Mouse (Mus musculus): ENCODE data around the gene Prkag2.
"Not testable (repeated sequence)": the region's sequence is repeated elsewhere in the genome, so short reads cannot be mapped to it uniquely, and the experiment has no call there.

DNA sequence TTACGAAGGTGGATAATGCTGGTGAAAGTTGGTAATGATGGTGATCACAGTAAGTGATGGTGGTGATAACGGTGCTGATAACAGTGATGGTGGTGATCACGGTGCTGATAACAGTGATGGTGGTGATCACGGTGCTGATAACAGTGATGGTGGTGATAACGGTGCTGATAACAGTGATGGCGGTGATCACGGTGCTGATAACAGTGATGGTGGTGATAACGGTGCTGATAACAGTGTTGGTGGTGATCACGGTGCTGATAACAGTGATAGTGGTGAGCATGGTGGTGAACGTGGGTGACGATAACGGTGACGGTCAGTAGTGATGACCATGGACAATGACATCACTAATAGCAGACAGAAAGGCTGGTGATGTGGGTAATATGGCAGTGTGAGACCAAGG, 23.2 kb downstream of the Prkag2 start:
- not testable (repeated sequence) for TF ChIP-seq CTCF (IDR thresholded peaks at IDR 0.05; ENCODE audit: control insufficient read depth, insufficient read depth, insufficient read length); MAX (IDR thresholded peaks at IDR 0.05); USF1 (IDR thresholded peaks at IDR 0.05; ENCODE audit: low read depth); CEBPB (IDR thresholded peaks at IDR 0.05; ENCODE audit: low read depth); MYOD1 (IDR thresholded peaks at IDR 0.05; ENCODE audit: control insufficient read depth, insufficient read length, low read depth); MYOG (IDR thresholded peaks at IDR 0.05; ENCODE audit: control insufficient read depth, extremely low read depth, insufficient read length)
